Mouse (Mus musculus): ENCODE results near the gene S100a16.

DNA sequence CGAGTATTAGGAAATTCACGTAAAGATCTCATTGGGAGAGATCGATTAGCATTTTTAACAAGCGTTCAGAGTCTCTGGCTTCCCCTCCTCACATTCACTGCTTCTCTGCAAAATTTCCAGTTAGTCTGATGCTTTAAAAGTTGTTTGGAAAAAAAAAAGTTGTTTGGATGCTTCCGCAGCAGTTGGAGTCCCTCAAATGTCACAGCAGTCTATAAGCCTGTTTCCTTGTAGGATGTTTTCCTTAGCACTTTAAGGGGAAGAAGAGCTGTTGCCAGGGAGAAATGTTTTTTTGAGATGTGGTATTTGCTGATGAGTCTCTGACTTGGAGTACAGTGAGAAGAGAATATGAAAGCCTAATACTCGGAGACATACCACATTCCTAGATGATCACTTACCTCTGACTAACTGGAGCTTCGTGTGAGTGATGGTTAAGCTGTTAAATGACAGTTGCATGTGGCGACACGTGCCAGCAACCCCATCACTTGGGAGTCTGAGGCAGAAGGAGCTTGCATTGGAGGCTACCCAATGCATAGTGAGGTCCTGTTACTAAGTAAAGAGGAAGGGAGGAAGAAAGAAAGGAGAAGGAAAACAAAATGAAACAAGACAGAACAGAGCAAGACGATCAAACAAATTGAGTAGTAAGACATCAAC lies 39.4 kb downstream of the S100a16 start:
- TF ChIP-seq CTCF (IDR thresholded peaks at IDR 0.05; ENCODE audit: borderline replicate concordance, insufficient read depth, low read depth, low read length) (no peak), POLR2A (IDR thresholded peaks at IDR 0.05; ENCODE audit: borderline replicate concordance, insufficient read depth, low read length) (no peak)

Measured in cerebellum, adult 2 months (tissue).